Mouse (Mus musculus) left cerebral cortex, adult 8-10 months (tissue): ENCODE measurements around the gene Adh7. TPM values are rescaled to one million over a fixed set of nuclear protein-coding genes. Genes with fewer than 3 reads are reported as not detected.

Experiments used
- DNase-seq, 2 experiments: peaks; one replicate each; pipeline ENCODE4 v3.0.0; 2022; ENCODE audit warnings: low spot score in 2 of 2
- total RNA-seq, 4 experiments: library from RNA; stranded (reverse); gene quantifications; 2 replicates each; pipeline ENCODE4 v1.2.4; 2022

Gene Adh7
- total RNA-seq, 4 experiments from 2014 or later, result 0.18 to 0.33 (median 0.20) TPM; not detected in 1

- peak in 1 of 2 experiments; percentile 12 for DNase-seq
Observed at GRCm38 (mm10) chr3:138222952-138223351, 5.4 kb downstream of the Adh7 start.

GRCm38 (mm10) chr3:138224363-138224954 lies 6.9 kb downstream of the Adh7 start:
- no peak for DNase-seq

DNA sequence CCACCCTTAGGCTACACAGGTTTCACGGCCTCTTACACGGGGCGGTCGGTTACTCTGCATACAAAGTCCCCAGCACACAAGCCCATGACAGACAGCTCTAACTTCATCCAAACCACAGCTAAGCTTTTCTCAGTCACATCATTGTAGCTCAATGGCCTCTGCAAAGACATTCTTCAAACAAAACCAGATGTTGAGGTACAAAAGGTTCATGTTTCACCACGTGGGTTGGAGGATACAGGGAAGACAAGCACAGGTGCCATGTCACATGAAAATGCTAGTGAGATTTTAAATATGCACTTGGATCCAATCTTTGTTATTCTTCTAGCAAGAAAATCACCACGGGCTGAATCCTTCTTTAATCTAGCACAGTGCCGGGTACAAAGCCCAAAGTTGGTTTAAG lies 7.8 kb downstream of the Adh7 start:
- no peak for DNase-seq

DNA sequence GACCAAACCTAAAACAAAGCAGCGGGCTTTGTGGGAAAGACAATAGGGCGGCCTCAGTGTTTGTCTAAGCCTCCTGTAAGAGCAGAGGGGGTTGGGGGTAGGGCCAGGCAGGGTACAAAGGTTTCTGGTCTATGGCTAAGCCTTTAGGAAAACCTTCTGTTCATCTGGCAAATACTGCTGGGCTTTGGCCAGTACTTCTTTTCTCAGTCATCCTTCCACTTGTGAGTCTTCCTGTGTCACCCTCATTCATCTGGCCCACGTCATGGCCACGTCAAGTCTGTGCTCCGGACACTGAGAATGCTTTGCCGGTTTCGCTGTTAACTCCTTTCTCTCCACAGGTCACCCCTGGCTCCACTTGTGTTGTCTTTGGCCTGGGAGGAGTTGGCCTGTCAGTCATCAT lies 8.3 kb downstream of the Adh7 start:
- DNase-seq, result no peak

- DNase-seq, result no peak
Observed at GRCm38 (mm10) chr3:138226476-138226875, 8.9 kb downstream of the Adh7 start.

DNA sequence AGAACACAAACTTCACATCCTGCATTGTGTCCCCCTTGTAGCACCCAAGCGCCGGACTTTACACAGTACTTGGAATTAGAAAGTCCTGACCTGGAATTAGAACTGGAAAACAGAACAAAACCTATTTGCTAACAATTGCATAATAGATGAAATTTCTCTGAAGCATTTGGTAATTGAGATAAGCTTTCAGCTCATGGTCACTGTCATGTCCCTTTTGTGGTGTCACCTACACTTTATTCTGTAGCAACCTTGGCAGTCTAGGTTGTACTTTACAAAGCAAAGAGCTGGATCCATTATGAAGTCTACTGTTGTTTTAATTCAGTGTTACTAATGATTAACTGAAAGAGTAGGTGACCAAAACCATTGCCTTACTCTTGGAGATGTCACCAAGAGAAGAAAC lies 9.5 kb downstream of the Adh7 start:
- no peak for DNase-seq

DNA sequence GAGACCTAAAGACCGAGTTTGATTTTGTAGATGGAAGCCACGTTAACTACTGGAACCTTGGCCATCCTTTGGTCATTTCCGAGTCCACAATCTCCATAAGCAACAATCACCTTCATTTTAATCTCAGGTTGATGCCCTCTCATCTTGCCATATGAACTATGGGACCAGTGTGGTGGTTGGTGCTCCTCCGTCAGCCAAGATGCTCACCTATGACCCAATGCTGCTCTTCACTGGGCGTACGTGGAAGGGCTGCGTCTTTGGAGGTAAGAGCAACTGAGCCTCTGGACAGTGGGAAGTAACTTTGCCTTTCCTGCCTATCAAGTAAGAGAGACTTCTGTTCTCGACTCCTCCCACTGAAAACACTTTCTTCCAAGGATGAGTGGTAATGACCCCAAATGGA lies 10.2 kb downstream of the Adh7 start:
- no peak for DNase-seq

- DNase-seq, result no peak
Observed at GRCm38 (mm10) chr3:138229448-138229847, 11.9 kb downstream of the Adh7 start.

GRCm38 (mm10) chr3:138230266-138230665 lies 12.7 kb downstream of the Adh7 start:
- no peak for DNase-seq

- no peak for DNase-seq
Observed at GRCm38 (mm10) chr3:138231531-138231930, 14.0 kb downstream of the Adh7 start.

DNA sequence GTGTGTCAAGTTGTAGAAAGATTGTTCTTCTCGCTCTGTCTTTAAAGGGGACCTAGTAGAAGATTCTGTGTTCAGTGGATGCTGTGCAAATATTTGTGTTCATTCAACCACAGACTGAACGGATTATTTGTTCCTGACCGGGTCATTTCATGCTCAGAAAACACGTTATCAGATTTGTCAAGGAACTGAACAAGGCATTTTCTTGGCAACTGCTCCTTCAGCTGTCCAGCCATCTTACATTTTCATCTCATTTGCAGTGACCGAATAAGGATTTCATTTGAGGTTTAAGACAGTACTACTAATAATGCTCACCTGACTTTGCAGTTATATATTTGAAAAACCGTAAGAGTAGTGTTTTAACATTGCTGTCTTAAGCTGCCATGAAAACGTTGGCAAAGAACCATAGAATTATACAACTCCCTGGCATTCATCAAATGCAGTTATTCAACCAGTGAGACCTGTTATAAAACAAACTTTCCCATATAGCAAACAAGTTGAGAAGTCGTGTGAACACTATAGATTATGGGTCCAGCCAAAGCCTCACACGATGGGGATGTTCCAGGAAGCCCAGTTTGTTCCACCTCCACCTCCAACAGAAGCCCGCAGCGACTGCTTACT lies 19.1 kb downstream of the Adh7 start:
- DNase-seq, result no peak

- DNase-seq, result no peak
Observed at GRCm38 (mm10) chr3:138238046-138238445, 20.5 kb downstream of the Adh7 start.

GRCm38 (mm10) chr3:138239461-138239860 lies 21.9 kb downstream of the Adh7 start:
- DNase-seq, result no peak

DNA sequence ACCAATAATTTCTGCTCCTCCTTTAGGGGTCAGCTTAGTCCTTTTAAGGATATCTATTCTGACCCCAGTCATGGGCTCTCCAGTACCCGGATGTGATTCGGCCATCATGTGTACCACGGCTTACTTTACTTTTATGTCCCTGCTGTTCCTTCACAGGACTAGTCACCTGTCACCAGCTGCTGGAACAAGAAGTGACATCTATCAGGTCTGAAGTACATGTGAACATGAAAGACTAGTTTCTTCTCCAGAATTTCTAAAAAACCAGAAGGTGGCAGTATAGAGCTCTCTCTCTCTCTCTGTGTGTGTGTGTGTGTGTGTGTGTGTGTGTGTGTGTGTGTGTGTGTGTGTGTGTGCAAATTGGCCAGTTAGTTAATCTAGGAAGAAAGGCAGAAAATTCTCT lies 22.9 kb downstream of the Adh7 start:
- no peak for DNase-seq

GRCm38 (mm10) chr3:138240942-138241341 lies 23.4 kb downstream of the Adh7 start:
- no peak for DNase-seq

- no peak for DNase-seq
Observed at GRCm38 (mm10) chr3:138241371-138241770, 23.8 kb downstream of the Adh7 start.

DNA sequence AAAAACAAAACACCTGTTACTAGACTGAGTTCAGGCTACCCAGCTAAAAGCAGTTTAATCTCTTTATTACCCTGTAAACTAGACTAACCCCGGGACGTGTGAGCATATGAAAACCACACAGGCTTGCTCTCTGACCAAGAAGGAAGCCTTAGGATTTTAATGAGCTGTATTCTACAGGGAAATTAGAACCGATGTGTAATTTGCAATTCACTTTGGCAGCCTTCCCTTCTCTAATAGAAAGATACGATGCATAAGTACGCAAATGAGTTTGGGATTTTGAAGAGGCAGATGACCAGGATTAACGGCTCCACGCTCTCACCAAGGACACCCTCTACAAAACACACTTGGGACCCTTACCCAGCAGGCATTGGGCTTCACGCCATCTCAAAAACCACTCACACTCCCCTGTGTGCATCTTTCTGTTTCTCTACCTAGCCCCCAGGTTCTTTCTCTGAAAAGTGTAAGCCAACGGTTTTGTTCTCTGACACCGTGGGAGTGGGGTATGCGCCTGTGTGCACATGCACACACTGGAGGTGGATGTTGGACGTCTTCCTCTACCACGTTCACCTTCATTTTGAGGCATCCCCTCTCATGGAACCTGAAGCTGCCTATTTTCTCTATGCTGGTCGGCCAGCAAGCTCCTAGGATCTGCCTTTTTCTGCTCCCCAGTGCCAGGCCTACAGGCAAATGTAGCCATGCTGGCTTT lies 24.6 kb downstream of the Adh7 start:
- no peak for DNase-seq

GRCm38 (mm10) chr3:138242933-138243332 lies 25.4 kb downstream of the Adh7 start:
- DNase-seq, result no peak

- DNase-seq, result no peak
Observed at GRCm38 (mm10) chr3:138244338-138244874, 26.8 kb downstream of the Adh7 start.

- DNase-seq, result no peak
Observed at GRCm38 (mm10) chr3:138246511-138247020, 29.0 kb downstream of the Adh7 start.

- no peak for DNase-seq
Observed at GRCm38 (mm10) chr3:138247241-138247640, 29.7 kb downstream of the Adh7 start.

GRCm38 (mm10) chr3:138248011-138248410 lies 30.5 kb downstream of the Adh7 start:
- DNase-seq, result no peak
